Mouse (Mus musculus): ENCODE data around the gene Lrrc18.

DNA sequence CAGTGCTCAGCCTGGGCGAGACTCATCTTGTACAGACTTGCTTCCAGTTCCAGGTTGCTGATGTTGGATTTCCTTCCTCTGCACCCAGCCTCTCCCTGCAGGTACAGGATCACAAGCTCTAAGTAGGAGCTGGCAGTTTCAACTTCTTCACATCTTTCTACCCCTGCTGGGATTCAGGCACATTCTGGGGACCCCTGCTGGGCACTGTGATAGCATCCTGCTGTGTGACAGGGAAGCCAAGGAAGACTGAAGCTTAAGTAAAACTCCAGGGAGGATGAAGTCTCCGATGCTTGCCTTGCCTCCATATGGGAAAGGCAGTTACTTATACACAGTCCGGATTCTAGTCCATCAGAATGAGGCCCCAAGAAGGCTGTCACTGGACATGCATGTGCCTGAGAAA lies 45.6 kb downstream of the Lrrc18 start:
- TF ChIP-seq CTCF (IDR thresholded peaks at IDR 0.05; ENCODE audit: borderline replicate concordance, insufficient read depth, low read depth, low read length) (no peak), POLR2A (IDR thresholded peaks at IDR 0.05; ENCODE audit: borderline replicate concordance, insufficient read depth, low read length) (no peak)

Data from cerebellum, adult 2 months (tissue).